Mouse (Mus musculus) heart, embryonic 11.5 days (tissue): ENCODE measurements around the gene Cntnap5a. TPM values are rescaled to one million over a fixed set of nuclear protein-coding genes. Genes with fewer than 3 reads are reported as not detected.

Experiments used
- ATAC-seq: fragments of 200-750 bp; cut with Nextera tagmentation; replicated peaks from 2 replicates; pipeline ENCODE4 v1.8.0; 2017; ENCODE audit warnings: moderate library complexity; ENCODE audit not compliant: insufficient number of reproducible peaks, low FRiP score, low TSS enrichment
- H3K27ac ChIP-seq: fragments of 300-500 bp; sonication (generic); 2 replicates; pipeline ENCODE4 v1.5.1; 2014; ENCODE audit warnings: mild to moderate bottlenecking, low read depth, low read length
- H3K27me3 ChIP-seq: fragments of 300-500 bp; sonication (generic); 2 replicates; pipeline ENCODE4 v1.6.1; 2014; ENCODE audit warnings: mild to moderate bottlenecking, low read length, mixed read lengths; ENCODE audit not compliant: control insufficient read depth, insufficient read depth
- H3K36me3 ChIP-seq: fragments of 300-500 bp; sonication (generic); 2 replicates; pipeline ENCODE4 v1.6.1; 2014; ENCODE audit warnings: mild to moderate bottlenecking, low read length, moderate library complexity, mixed read lengths; ENCODE audit not compliant: control insufficient read depth, insufficient read depth
- H3K4me1 ChIP-seq: fragments of 300-500 bp; sonication (generic); 2 replicates; pipeline ENCODE4 v1.6.1; 2014; ENCODE audit warnings: low read length; ENCODE audit not compliant: control insufficient read depth, insufficient read depth
- H3K4me2 ChIP-seq: fragments of 300-500 bp; sonication (generic); 2 replicates; pipeline ENCODE4 v1.6.1; 2014; ENCODE audit warnings: mild to moderate bottlenecking, moderate library complexity
- H3K4me3 ChIP-seq: fragments of 300-500 bp; sonication (generic); 2 replicates; pipeline ENCODE4 v1.5.1; 2014; ENCODE audit warnings: low read depth, low read length
- H3K9ac ChIP-seq: fragments of 300-500 bp; sonication (generic); 2 replicates; pipeline ENCODE4 v1.6.1; 2014; ENCODE audit warnings: mild to moderate bottlenecking, low read depth, low read length, moderate library complexity
- H3K9me3 ChIP-seq: fragments of 300-500 bp; sonication (generic); replicated peaks from 2 replicates; pipeline ENCODE4 v1.6.1; 2016; ENCODE audit warnings: low read length; ENCODE audit not compliant: control insufficient read depth
- WGBS: fragments of 180-500 bp; shearing (Covaris S2); extraction: QIAGEN DNeasy Blood & Tissue Kit; methylation state at CpG from one replicate; pipeline ENCODE4 v1.1.7; 2014; ENCODE audit not compliant: insufficient replicate concordance; 5-methylcytosine and 5-hydroxymethylcytosine counted together
- polyA plus RNA-seq: library from polyadenylated mRNA; unstranded; fragments of >200 nt; fragmentation: Nextera tagmentation; extraction: Ambion mirVana; gene quantifications from 2 replicates; pipeline ENCODE4 v1.2.1, GENCODE M21; 2014

Gene Cntnap5a
- polyA plus RNA-seq: 0.01 TPM in 1 of 2 replicates, not detected in the other

DNA sequence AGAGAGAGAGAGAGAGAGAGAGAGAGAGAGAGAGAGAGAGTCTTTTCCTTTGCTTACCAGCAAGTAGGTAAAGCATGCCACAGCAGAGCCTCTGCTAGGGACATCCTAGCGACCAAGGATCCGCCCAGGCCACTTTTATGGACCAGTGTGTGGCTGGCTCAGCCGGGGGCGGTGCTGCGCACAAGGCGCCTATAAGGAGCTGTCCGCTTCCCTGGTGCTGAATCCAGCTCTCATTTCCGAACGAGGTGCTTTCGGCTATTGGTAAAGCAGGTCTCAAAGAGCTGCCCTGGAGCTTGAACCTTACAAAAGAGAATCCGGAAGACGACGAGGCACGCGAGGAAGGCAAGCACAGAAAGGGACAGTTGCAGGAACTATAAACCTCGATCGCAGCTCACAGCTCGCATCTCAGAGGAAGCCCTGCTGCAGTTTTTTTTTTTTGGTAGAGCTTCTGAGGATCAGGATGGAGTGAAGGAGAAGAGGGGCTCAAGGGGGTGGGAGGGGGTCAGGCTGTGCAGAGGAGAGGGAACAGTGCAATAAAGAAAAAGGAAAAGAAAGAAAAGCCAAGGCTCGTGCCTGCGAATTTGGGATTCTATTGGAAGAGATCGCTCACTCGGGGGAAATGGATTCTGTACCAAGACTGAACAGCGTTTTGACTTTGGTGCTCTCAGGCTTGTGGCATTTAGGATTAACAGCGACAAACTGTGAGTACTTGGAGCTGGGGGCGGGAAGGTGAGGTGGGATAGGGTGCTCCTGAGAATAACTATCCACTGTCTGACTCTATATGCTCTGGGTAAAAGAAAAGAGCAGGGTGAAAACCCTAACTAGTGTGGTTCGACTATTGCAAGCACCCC is at the start of gene Cntnap5a:
Cntnap5a (plus strand) TSS at position 239 of the 851 bp plus-strand sequence.
- Histone ChIP-seq H3K36me3 (no peaks in the 10 kb centered on the region), H3K9ac (no peak within 1 kb of the TSS), H3K4me1 (no peaks in the 10 kb centered on the region), H3K9me3 (no peaks in the 10 kb centered on the region), H3K27me3 (no peaks in the 10 kb centered on the region), H3K27ac (no peak within 1 kb of the TSS), H3K4me2 (peak within 1 kb of the TSS; percentile 27; the same call in 1 of the 2 replicates), H3K4me3 (no peak within 1 kb of the TSS)
- no peak; the same call in 1 of the 2 replicates for ATAC-seq
- 13% methylated on average over 26 of the region's 26 CpGs for WGBS

DNA sequence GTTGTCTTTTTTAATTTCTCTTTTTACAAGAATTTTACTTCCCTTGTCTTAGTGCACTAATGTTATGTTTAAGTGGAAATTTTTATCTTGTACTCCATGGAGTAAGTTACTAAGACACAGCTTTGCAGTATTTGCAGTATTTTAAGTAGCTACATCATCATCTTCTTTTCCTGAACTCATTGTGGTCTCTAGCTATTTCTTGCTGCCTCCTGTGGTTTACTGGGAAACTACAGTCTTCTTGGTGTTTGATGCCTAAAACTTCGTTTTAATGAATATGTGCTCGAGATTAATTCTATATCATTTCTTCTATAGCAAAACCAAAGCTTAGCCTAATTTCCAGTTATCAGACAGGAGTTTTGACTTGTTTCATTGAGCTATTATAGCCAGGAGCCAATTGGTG is 37.6 kb upstream of the Cntnap5a start:
- ATAC-seq: no peak
- no peak overlapping the region for H3K4me3 ChIP-seq
- H3K27me3 ChIP-seq: no peaks in the 10 kb centered on the region
- WGBS: 71% methylated on average over 2 of the region's 2 CpGs
- H3K9ac ChIP-seq: no peak overlapping the region
- H3K36me3 ChIP-seq: no peaks in the 10 kb centered on the region
- no peak overlapping the region for H3K4me2 ChIP-seq
- H3K4me1 ChIP-seq: no peaks in the 10 kb centered on the region
- no peak overlapping the region for H3K27ac ChIP-seq
- H3K9me3 ChIP-seq: no peaks in the 10 kb centered on the region

DNA sequence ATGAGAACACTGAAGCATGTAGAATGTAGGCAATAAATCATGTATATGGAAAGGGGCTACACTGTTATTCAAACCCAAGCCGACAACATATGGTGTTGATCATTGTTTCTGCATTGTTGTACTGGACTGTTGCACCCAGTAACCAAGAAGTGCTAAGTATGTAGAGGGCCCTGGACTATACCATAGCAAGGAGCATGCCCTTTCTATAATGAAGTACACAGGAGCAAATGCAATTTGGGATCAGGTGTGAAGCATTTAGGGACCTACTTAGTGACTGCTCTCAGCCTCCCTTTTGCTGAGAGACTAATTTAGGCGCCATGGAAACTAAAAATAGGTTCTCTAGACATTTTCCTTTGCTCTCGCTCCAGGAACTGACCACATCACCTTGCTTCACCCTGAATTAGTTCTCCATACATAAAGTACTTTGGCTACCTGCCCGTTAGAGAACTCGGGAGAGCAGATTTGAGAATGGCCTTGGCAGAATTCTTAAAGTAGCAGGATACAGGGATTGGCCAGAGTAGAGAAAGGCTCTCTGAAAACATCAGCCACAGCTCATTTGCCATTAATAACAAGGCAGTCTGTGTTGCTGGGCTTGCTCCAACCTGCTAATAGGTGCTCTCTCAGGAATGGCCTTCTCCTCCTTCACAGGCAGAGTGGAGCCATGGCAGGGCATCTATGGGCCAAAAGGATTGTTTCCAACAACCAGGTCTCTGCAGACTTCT is 26.1 kb upstream of the Cntnap5a start:
- 70% methylated on average over 5 of the region's 5 CpGs for WGBS
- ATAC-seq: no peak
- H3K9ac ChIP-seq: no peak overlapping the region

DNA sequence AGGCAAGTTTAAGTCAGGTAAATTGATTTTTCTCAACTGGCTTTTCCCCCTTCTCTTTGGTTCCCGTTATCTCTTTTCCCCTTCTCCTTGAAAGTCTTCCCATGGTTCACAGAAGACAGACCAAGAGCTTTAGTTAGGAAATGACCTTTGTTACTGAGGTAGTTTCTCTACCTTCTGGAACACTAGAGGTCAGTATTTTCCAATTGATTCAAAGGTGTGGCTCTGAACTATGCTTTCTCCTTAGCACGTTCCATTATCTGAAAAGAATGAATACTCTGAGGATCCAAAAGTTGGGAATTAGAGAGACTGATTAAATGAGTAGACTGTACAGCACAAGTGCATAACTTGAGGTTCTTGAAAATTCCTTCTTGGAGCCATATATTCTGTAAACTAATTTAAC is 1.9 kb downstream of the Cntnap5a start:
- ATAC-seq: no peak
- Histone ChIP-seq H3K4me2 (no peak overlapping the region), H3K36me3 (no peaks in the 10 kb centered on the region), H3K4me3 (no peak overlapping the region), H3K9ac (no peak overlapping the region), H3K4me1 (no peaks in the 10 kb centered on the region), H3K27ac (no peak overlapping the region), H3K27me3 (no peaks in the 10 kb centered on the region), H3K9me3 (no peaks in the 10 kb centered on the region)
- 30% methylated on average over 2 of the region's 2 CpGs for WGBS

More for the DNA sequence above, 26.1 kb upstream of the Cntnap5a start:
- Histone ChIP-seq H3K27ac (no peak overlapping the region), H3K9me3 (no peaks in the 10 kb centered on the region), H3K36me3 (no peaks in the 10 kb centered on the region), H3K4me2 (no peak overlapping the region), H3K27me3 (no peaks in the 10 kb centered on the region), H3K4me3 (no peak overlapping the region), H3K4me1 (no peaks in the 10 kb centered on the region)

DNA sequence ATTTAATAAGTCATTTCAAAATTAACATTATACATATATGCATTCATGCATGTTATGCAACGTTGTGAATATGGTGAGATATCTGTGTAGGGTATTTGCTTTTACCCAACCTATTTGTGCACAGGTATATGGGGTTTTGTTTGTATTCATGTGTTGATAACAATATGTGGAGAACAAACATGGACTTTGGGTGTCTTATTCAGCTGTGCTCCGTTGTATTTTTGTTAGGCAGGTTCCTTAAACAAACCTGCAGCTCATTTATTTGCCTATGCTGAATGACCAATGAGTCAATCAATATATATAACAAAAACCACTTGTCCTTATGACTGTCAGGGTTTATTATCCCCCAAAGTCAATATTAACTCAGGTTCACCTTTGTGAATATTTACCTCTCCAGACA is 15.2 kb downstream of the Cntnap5a start:
- Histone ChIP-seq H3K4me1 (no peaks in the 10 kb centered on the region), H3K27me3 (no peaks in the 10 kb centered on the region), H3K4me3 (no peak overlapping the region), H3K9ac (no peak overlapping the region), H3K9me3 (no peaks in the 10 kb centered on the region), H3K36me3 (no peaks in the 10 kb centered on the region), H3K4me2 (no peak overlapping the region), H3K27ac (no peak overlapping the region)
- WGBS: 53% methylated on average over 2 of the region's 2 CpGs
- ATAC-seq: no peak

DNA sequence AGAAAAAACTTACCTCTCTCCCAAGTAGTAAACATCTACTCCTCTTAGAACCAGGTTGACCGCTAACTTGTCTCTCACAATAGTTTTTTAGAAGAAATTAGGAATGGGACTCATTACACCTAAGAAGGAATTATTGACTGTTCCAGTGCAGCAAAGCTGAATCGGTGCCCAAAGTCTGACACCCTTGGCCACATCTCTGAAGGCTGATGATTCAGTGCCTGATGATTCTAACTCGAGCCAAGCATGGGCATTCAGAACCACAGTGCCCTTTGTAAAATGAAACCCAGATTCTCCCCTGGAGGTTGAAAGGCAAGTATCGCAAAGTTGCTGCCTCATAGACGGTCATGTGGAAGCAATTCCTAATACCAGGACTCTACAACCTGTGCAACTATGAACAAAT is 58.0 kb downstream of the Cntnap5a start:
- no peak overlapping the region for H3K4me3 ChIP-seq
- no peak overlapping the region for H3K27ac ChIP-seq
- no peak for ATAC-seq
- H3K36me3 ChIP-seq: no peaks in the 10 kb centered on the region
- H3K27me3 ChIP-seq: no peaks in the 10 kb centered on the region
- no peak overlapping the region for H3K9ac ChIP-seq
- WGBS: 79% methylated on average over 5 of the region's 5 CpGs
- no peaks in the 10 kb centered on the region for H3K4me1 ChIP-seq
- H3K4me2 ChIP-seq: no peak overlapping the region
- H3K9me3 ChIP-seq: no peaks in the 10 kb centered on the region

DNA sequence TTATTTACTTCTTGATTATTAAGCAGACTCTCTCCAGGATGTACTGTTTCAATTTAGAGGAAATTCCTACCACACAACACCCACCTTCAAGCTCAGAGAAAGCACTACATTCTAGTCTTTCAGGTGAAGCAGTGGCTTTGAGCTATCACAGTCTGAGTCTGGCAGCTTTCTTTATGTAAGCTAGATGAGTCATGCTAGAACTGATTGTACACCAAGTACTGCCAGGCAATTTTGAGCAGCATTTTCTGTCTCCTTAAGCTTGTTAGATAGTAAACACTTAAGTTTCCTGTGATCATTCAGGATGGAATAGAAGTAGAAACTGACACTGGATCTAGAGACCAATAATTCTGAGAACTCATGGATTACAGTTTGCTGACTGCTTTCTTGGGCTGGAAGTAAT is 61.0 kb downstream of the Cntnap5a start:
- no peaks in the 10 kb centered on the region for H3K9me3 ChIP-seq
- H3K27ac ChIP-seq: no peak overlapping the region
- no peak for ATAC-seq
- H3K36me3 ChIP-seq: no peaks in the 10 kb centered on the region
- no peak overlapping the region for H3K4me3 ChIP-seq
- H3K4me2 ChIP-seq: no peak overlapping the region
- H3K9ac ChIP-seq: no peak overlapping the region
- no peaks in the 10 kb centered on the region for H3K27me3 ChIP-seq
- no peaks in the 10 kb centered on the region for H3K4me1 ChIP-seq

DNA sequence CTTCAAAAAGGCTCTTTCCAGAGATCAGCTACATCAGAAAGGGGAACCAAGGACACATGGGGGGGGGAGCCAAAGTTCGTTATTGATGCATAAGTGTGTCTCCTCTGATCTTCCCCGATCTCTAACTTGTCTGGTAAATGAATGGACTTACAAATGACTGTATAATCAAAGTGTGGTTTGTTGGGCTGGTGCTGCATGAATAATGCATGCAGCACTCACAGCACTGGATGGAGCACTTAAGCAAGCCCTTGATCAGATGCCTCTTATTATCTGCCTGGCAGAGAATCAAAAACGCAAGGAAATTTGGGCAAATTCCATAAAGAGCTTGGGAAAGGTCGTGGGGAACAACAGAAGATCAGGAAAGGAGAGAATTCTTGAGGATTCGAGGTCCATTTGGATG is 100.2 kb downstream of the Cntnap5a start:
- H3K4me2 ChIP-seq: no peak overlapping the region
- 69% methylated on average over 5 of the region's 5 CpGs for WGBS
- ATAC-seq: no peak

More for the DNA sequence above, 100.2 kb downstream of the Cntnap5a start:
- H3K4me3 ChIP-seq: no peak overlapping the region
- H3K4me1 ChIP-seq: no peaks in the 10 kb centered on the region
- H3K27me3 ChIP-seq: no peaks in the 10 kb centered on the region
- no peaks in the 10 kb centered on the region for H3K9me3 ChIP-seq
- H3K9ac ChIP-seq: no peak overlapping the region
- H3K36me3 ChIP-seq: no peaks in the 10 kb centered on the region
- H3K27ac ChIP-seq: no peak overlapping the region
